Mouse (Mus musculus) liver, embryonic 15.5 days (tissue): ENCODE results near the gene Ccn1. TPM values are rescaled to one million over a fixed set of nuclear protein-coding genes. Genes with fewer than 3 reads are reported as not detected.

Experiments
- ATAC-seq: fragments of 200-750 bp; cut with Nextera tagmentation; 2 replicates; pipeline ENCODE4 v1.8.0; 2017; ENCODE audit warnings: moderate number of reproducible peaks, mild to moderate bottlenecking, moderate library complexity; ENCODE audit not compliant: insufficient read depth
- H3K27ac ChIP-seq: fragments of 300-500 bp; sonication (generic); replicated peaks from 2 replicates; pipeline ENCODE4 v1.5.1; 2015; ENCODE audit warnings: mild to moderate bottlenecking, inconsistent platforms
- H3K27me3 ChIP-seq: fragments of 300-500 bp; sonication (generic); 2 replicates; pipeline ENCODE4 v1.6.1; 2015; ENCODE audit warnings: mild to moderate bottlenecking, inconsistent platforms
- H3K36me3 ChIP-seq: fragments of 300-500 bp; sonication (generic); replicated peaks from 2 replicates; pipeline ENCODE4 v1.6.1; 2015; ENCODE audit warnings: moderate library complexity, mild to moderate bottlenecking, inconsistent platforms
- H3K4me1 ChIP-seq: fragments of 300-500 bp; sonication (generic); replicated peaks from 2 replicates; pipeline ENCODE4 v1.6.1; 2015; ENCODE audit warnings: inconsistent platforms
- H3K4me2 ChIP-seq: fragments of 300-500 bp; sonication (generic); 2 replicates; pipeline ENCODE4 v1.6.1; 2015; ENCODE audit warnings: moderate library complexity, mild to moderate bottlenecking, inconsistent platforms
- H3K4me3 ChIP-seq: fragments of 300-500 bp; sonication (generic); replicated peaks from 2 replicates; pipeline ENCODE4 v1.5.1; 2015; ENCODE audit warnings: mild to moderate bottlenecking, inconsistent platforms
- H3K9ac ChIP-seq: fragments of 300-500 bp; sonication (generic); 2 replicates; pipeline ENCODE4 v1.6.1; 2015; ENCODE audit warnings: moderate library complexity, mild to moderate bottlenecking, inconsistent platforms
- H3K9me3 ChIP-seq: fragments of 300-500 bp; sonication (generic); replicated peaks from 2 replicates; pipeline ENCODE4 v1.6.1; 2016; ENCODE audit warnings: inconsistent platforms
- WGBS: fragments of 180-500 bp; shearing (Covaris S2); methylation state at CpG from one replicate; pipeline ENCODE4 v1.1.7; 2015; ENCODE audit warnings: mixed read lengths; ENCODE audit not compliant: insufficient replicate concordance; 5-methylcytosine and 5-hydroxymethylcytosine counted together
- polyA plus RNA-seq: library from polyadenylated mRNA; unstranded; fragments of >200 nt; fragmentation: Nextera tagmentation; extraction: Ambion mirVana; gene quantifications from 2 replicates; pipeline ENCODE4 v1.2.1, GENCODE M21; 2015

Ccn1 gene
- polyA plus RNA-seq, 1 experiment from 2014 or later = 7.6 TPM

DNA sequence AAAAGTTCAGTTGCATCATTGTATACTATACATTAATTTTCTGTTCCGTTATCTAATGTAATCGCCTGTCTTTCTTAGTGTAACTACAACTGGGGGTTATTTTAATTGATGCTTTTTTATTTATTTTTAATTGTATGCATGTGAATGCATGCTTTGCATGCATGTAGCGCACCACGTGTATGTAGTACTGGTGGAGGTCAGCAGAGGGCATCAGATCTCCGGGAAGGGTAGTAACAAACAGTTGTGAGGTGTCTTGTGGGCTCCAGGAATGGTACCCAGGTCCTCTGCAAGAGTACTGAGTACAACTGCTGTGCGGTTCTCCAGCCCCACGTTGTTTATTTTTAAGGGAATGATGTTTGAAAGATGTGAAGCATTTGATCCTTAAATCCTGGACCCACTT, 50.7 kb downstream of the Ccn1 start:
- Histone ChIP-seq H3K4me2 (no peak overlapping the region), H3K4me3 (no peak overlapping the region), H3K9me3 (no peaks in the 10 kb centered on the region), H3K9ac (no peak overlapping the region), H3K4me1 (0 out of 2 replicates have a peak, but pooled peaks cover 9% of the 10 kb centered on the region), H3K27ac (no peak overlapping the region), H3K27me3 (no peaks in the 10 kb centered on the region), H3K36me3 (peaks cover 52% of the 10 kb centered on the region)
- no peak for ATAC-seq
- WGBS = 81% methylated on average over 7 of the region's 7 CpGs

Other genes with a start within 250 kb of the Ccn1 start
- gene Znhit6, start 73.8 kb downstream of the Ccn1 start, polyA plus RNA-seq = 10.1 and 10.6 TPM in 2 replicates
- 44.5 and 47.4 TPM in 2 replicates for gene Ddah1, start 108.7 kb upstream of the Ccn1 start, polyA plus RNA-seq